Mouse (Mus musculus): ENCODE results near the gene Jazf1.

DNA sequence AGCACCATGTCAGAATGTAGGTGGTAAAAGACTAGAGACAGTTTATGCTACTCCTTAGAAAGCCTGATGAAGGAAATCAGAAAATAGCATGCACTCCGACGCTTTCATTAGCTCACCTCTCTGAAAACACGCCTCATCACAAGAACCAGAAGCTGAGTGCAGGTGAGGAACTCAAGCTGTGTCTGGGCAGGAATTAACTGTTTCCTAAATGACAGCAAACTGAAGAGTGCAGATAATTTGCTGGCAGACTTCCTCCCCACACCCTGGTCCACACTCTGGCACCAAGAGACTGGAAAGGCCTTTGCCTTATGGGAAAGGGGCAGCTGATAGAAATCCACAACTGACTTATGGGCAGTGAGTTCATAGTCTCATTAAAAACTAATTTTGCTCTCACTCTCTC, 175.5 kb downstream of the Jazf1 start:
- TF ChIP-seq CTCF (IDR thresholded peaks at IDR 0.05; ENCODE audit: low read depth) (no peak), EP300 (IDR thresholded peaks at IDR 0.05; ENCODE audit: low read depth) (no peak)

Measured in liver, postnatal 0 days (tissue).